Mouse (Mus musculus) stomach, embryonic 15.5 days (tissue): ENCODE measurements around the gene Ly6g5b. TPM values are rescaled to one million over a fixed set of nuclear protein-coding genes. Genes with fewer than 3 reads are reported as not detected.

ENCODE experiments used
- ATAC-seq: fragments of 200-750 bp; cut with Nextera tagmentation; 2 replicates; pipeline ENCODE4 v1.8.0; 2017; ENCODE audit warnings: low read depth, moderate number of reproducible peaks, moderate TSS enrichment; ENCODE audit not compliant: insufficient read depth, low FRiP score
- H3K27ac ChIP-seq: fragments of 300-500 bp; sonication (generic); 2 replicates; pipeline ENCODE4 v1.5.1; 2015; ENCODE audit warnings: mild to moderate bottlenecking, inconsistent platforms
- H3K27me3 ChIP-seq: fragments of 300-500 bp; sonication (generic); replicated peaks from 2 replicates; pipeline ENCODE4 v1.6.1; 2015; ENCODE audit warnings: inconsistent platforms
- H3K36me3 ChIP-seq: fragments of 300-500 bp; sonication (generic); 2 replicates; pipeline ENCODE4 v1.6.1; 2015; ENCODE audit warnings: inconsistent platforms
- H3K4me1 ChIP-seq: fragments of 300-500 bp; sonication (generic); 2 replicates; pipeline ENCODE4 v1.6.1; 2015; ENCODE audit warnings: inconsistent platforms
- H3K4me2 ChIP-seq: fragments of 300-500 bp; sonication (generic); 2 replicates; pipeline ENCODE4 v1.6.1; 2015; ENCODE audit warnings: mild to moderate bottlenecking, inconsistent platforms
- H3K4me3 ChIP-seq: fragments of 300-500 bp; sonication (generic); replicated peaks from 2 replicates; pipeline ENCODE4 v1.5.1; 2015; ENCODE audit warnings: inconsistent platforms
- H3K9ac ChIP-seq: fragments of 300-500 bp; sonication (generic); 2 replicates; pipeline ENCODE4 v1.6.1; 2015; ENCODE audit warnings: inconsistent platforms
- H3K9me3 ChIP-seq: fragments of 300-500 bp; sonication (generic); 2 replicates; pipeline ENCODE4 v1.6.1; 2016; ENCODE audit warnings: inconsistent platforms
- WGBS: fragments of 180-500 bp; shearing (Covaris S2); methylation state at CpG from one replicate; pipeline ENCODE4 v1.1.7; 2015; 5-methylcytosine and 5-hydroxymethylcytosine counted together
- polyA plus RNA-seq: library from polyadenylated mRNA; unstranded; fragments of >200 nt; fragmentation: Nextera tagmentation; extraction: Ambion mirVana; gene quantifications from 2 replicates; pipeline ENCODE4 v1.2.1, GENCODE M21; 2015

The Ly6g5b gene
- polyA plus RNA-seq, 1 experiment from 2014 or later: 0.69 TPM

- Histone ChIP-seq H3K36me3 (peaks cover 50% of the 10 kb centered on the region), H3K27ac (no peak overlapping the region), H3K27me3 (no peaks in the 10 kb centered on the region), H3K9me3 (no peaks in the 10 kb centered on the region), H3K4me1 (peaks cover 1% of the 10 kb centered on the region; the same call in 1 of the 2 replicates), H3K9ac (no peak overlapping the region), H3K4me2 (no peak overlapping the region), H3K4me3 (no peak overlapping the region)
- WGBS: 87% methylated on average over 11 of the region's 11 CpGs
- ATAC-seq: no peak
These were observed 14.1 kb downstream of the Ly6g5b start for GRCm38 (mm10) chr17:35101161-35101560.

GRCm38 (mm10) chr17:35100196-35100765, 14.9 kb downstream of the Ly6g5b start:
- no peaks in the 10 kb centered on the region for H3K27me3 ChIP-seq
- no peak overlapping the region for H3K27ac ChIP-seq
- H3K4me3 ChIP-seq: no peak overlapping the region
- no peaks in the 10 kb centered on the region for H3K9me3 ChIP-seq
- WGBS: 62% methylated on average over 10 of the region's 10 CpGs
- no peaks in the 10 kb centered on the region for H3K4me1 ChIP-seq
- H3K36me3 ChIP-seq: peaks cover 56% of the 10 kb centered on the region
- H3K9ac ChIP-seq: no peak overlapping the region
- ATAC-seq: no peak
- no peak overlapping the region for H3K4me2 ChIP-seq

- Histone ChIP-seq H3K36me3 (peaks cover 70% of the 10 kb centered on the region), H3K9ac (no peak overlapping the region), H3K9me3 (no peaks in the 10 kb centered on the region), H3K4me1 (no peaks in the 10 kb centered on the region), H3K27ac (no peak overlapping the region), H3K4me3 (no peak overlapping the region), H3K4me2 (no peak overlapping the region), H3K27me3 (no peaks in the 10 kb centered on the region)
- no peak for ATAC-seq
- whole genome bisulfite sequencing: 88% methylated on average over 12 of the region's 12 CpGs
These were observed 18.0 kb downstream of the Ly6g5b start for GRCm38 (mm10) chr17:35097164-35097655.

- Histone ChIP-seq H3K27ac (no peak overlapping the region), H3K4me1 (no peaks in the 10 kb centered on the region), H3K9ac (no peak overlapping the region), H3K4me3 (no peak overlapping the region), H3K4me2 (no peak overlapping the region), H3K36me3 (peaks cover 68% of the 10 kb centered on the region), H3K27me3 (no peaks in the 10 kb centered on the region), H3K9me3 (no peaks in the 10 kb centered on the region)
- WGBS: 84% methylated on average over 12 of the region's 12 CpGs
- ATAC-seq: no peak
These were observed 18.6 kb downstream of the Ly6g5b start for GRCm38 (mm10) chr17:35096597-35096996.

DNA sequence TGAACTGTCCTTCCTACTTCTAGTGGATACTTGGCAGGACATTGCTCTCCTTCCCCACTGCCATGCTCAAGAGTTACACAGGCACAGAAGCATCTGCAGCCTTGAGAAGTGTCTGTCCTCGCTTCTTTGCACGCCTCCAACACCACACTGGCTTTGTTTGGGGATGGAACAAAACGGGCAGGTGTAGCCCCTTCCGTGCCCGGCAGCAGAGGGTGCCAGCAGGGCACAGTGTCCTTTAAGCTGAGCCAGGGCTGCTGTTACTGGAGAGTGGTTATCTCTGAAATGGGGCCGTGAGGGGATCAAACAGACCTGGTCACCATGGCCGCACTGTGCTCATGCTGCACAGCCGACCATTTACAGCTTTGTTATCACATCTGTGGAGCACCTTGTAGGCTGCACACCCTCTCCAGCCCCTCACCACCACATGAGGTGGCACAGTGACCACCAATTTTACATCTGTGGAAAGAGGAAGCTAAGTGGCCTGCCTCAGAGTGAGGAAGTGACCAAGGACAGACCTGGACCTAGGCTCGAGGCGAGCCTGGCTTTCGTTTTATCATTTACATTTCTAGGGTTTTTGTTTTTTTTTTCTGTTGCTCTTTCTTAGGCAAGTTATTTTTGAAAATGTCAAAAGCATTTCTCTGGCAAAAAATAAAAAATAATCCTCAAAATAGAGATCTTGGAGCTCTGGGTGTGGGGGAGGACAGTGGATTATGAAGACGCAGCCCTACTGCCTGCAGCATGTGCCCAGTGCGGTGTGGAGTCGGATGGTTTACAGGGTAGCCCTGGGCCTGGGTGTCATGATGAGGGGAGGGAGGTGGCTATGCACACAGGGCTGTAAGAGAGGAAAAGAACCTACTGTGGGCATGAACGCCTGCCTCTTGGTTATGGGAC, 20.5 kb downstream of the Ly6g5b start:
- H3K27ac ChIP-seq: no peak overlapping the region
- H3K4me1 ChIP-seq: peaks cover 9% of the 10 kb centered on the region
- no peak overlapping the region for H3K9ac ChIP-seq
- no peak overlapping the region for H3K4me2 ChIP-seq
- H3K4me3 ChIP-seq: no peak overlapping the region
- ATAC-seq: no peak
- no peaks in the 10 kb centered on the region for H3K27me3 ChIP-seq
- H3K36me3 ChIP-seq: peaks cover 54% of the 10 kb centered on the region
- WGBS: 88% methylated on average over 15 of the region's 15 CpGs
- no peaks in the 10 kb centered on the region for H3K9me3 ChIP-seq

- 91% methylated on average over 14 of the region's 14 CpGs for WGBS
- Histone ChIP-seq H3K4me2 (no peak overlapping the region), H3K9ac (no peak overlapping the region), H3K9me3 (no peaks in the 10 kb centered on the region), H3K4me3 (no peak overlapping the region), H3K36me3 (peaks cover 46% of the 10 kb centered on the region), H3K4me1 (peaks cover 9% of the 10 kb centered on the region), H3K27ac (no peak overlapping the region), H3K27me3 (no peaks in the 10 kb centered on the region)
- no peak for ATAC-seq
These were observed 22.6 kb downstream of the Ly6g5b start for GRCm38 (mm10) chr17:35092403-35093198.

DNA sequence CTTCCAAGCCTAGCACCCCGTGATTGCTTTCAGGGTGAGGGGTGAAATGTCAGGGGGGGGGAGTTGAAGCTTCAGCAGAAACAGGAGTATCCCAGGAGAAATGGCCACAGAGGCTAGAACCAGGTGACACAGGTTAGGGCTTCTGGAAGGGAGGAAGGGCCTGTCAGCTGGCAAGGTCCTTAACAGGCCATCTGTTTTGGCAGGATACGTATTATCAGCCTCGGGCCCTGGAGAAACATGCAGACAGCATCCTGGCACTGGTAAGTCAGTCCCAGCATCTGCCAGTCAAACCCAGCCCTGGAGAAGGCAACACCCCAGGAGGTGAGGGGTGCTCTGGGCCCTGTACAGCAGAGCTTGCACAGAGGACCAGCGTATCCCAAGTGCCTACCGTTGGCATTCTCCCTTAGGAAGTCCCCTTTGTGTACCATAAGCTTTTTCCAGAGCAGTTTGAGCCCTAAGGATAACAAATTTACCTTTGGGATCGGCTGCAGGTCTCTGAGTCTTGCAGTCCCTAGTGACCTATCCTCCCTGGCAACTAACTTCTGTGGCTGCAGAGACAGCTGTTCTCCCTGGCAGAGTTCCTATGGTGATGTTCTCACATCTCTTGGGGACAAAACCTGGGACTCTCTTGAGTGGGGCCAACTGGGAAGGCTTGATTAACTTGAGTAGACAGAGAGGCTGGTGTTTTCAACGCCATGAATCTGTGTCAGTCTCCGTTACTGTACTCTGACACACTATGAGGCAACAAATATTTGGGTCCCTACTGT, 24.9 kb downstream of the Ly6g5b start:
- Histone ChIP-seq H3K36me3 (peaks cover 28% of the 10 kb centered on the region), H3K4me2 (peak overlapping the region; percentile 60), H3K27me3 (no peaks in the 10 kb centered on the region), H3K27ac (0 out of 2 replicates have a peak overlapping the region, but pooled peaks have one; percentile 97), H3K4me3 (peak overlapping the region; percentile 70), H3K4me1 (peaks cover 9% of the 10 kb centered on the region), H3K9ac (peak overlapping the region; percentile 80), H3K9me3 (no peaks in the 10 kb centered on the region)
- ATAC-seq: peak; percentile 8; the same call in 1 of the 2 replicates
- 60% methylated on average over 8 of the region's 8 CpGs for WGBS

DNA sequence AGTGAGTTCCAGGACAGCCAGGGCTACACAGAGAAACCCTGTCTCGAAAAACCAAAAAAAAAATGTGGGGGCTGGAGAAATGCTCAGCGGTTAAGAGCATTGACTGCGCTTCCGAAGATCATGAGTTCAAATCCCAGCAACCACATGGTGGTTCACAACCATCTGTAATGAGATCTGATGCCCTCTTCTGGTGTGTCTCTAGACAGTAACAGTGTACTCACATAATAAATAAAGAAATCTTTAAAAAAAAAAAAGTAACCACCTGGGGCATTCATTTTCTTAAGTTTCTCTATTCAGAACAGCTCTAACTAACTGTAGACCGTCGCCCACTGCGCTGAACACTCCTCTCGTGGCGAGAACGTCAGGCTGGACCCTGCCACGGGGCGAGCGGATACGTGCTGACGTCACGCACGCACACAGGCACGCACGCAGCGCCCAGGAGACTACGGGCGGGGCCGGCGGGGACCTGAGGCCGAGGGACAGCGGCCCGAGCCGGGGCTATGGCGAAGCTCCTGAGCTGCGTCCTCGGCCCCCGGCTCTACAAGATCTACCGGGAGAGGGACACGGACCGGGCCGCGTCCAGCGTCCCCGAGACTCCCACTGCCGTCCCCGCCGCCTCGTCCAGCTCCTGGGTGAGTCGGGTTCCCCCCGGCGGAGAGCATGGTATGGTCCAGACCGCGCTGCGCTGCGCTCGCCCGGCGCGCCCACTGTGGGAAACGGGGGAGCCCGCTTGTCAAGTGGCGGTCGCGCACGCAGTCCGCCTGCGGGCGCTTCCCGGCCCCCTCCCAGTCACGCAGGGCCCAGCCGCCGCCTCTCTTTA, 26.2 kb downstream of the Ly6g5b start, which contains the start of gene Abhd16a:
Gene Abhd16a (plus strand): TSS at position 439 of the 820 bp plus-strand sequence.
- Histone ChIP-seq H3K36me3 (peaks cover 19% of the 10 kb centered on the region), H3K9me3 (no peaks in the 10 kb centered on the region), H3K4me3 (peak within 1 kb of the TSS; percentile 70), H3K4me2 (peak within 1 kb of the TSS; percentile 60), H3K27me3 (no peaks in the 10 kb centered on the region), H3K9ac (peak within 1 kb of the TSS; percentile 80), H3K27ac (peak within 1 kb of the TSS; percentile 97), H3K4me1 (peaks cover 9% of the 10 kb centered on the region)
- ATAC-seq: peak; percentile 95
- 3% methylated on average over 67 of the region's 67 CpGs for WGBS

DNA sequence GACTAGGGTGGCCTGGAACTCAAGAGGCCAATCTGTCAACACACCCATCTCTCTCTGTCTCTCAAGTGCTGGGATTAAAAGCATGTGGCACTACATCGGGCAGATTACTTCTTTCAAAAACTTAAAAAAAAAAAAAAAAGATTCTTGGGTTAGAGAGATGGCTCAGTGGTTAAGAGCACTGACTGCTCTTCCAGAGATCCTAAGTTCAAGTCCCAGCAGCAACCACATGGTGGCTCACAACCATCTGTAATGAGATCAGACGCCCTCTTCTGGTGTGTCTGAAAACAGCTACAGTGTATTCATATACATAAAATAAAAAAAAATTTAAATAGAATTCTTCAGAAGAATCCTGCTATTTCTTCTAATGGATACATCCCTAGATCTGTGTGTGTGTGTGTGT, 27.1 kb downstream of the Ly6g5b start:
- H3K9ac ChIP-seq: no peak overlapping the region
- peaks cover 17% of the 10 kb centered on the region for H3K36me3 ChIP-seq
- no peak overlapping the region for H3K27ac ChIP-seq
- H3K4me3 ChIP-seq: no peak overlapping the region
- H3K9me3 ChIP-seq: no peaks in the 10 kb centered on the region
- no peaks in the 10 kb centered on the region for H3K27me3 ChIP-seq
- ATAC-seq: no peak
- H3K4me2 ChIP-seq: no peak overlapping the region
- 50% methylated on average over 2 of the region's 2 CpGs for WGBS
- H3K4me1 ChIP-seq: peaks cover 9% of the 10 kb centered on the region

DNA sequence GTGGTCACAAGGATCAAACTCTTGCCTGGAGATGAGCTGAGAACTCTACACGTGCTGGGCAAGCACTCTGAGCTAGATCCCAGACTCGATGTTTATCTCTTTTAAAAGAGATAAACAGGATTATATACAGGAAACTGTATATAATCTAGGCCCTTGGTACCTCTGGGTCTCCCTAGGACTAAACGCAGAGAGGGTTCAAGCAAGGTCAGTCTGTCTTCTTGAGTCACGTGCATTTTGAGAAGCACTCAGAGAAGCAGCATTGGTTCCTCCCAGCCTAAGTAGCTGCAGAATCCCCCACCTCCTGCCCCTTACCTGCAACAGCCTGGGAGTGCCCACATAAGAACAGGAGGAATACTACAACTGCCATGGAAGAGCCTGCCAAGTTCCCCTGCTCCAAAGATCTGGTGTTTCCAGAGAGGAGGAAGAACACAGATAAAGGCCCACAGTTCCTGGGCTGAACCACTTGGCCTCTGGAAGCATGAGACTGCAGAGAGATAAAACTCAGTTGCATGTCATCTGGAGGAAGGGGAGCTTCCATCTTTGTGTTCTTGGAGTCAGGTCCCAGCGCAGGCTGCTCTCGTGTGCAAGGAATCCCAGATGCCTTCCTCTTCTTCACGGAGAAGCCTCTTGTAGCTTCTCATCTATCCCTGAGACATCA, 29.9 kb downstream of the Ly6g5b start, which contains the start of gene Ly6g6f:
Gene Ly6g6f (minus strand): TSS at position 403 of the 658 bp plus-strand sequence.
- no peak within 1 kb of the TSS for H3K9ac ChIP-seq
- no peaks in the 10 kb centered on the region for H3K36me3 ChIP-seq
- H3K9me3 ChIP-seq: no peaks in the 10 kb centered on the region
- H3K4me2 ChIP-seq: no peak within 1 kb of the TSS
- peaks cover 5% of the 10 kb centered on the region for H3K4me1 ChIP-seq
- ATAC-seq: no peak
- no peak within 1 kb of the TSS for H3K27ac ChIP-seq
- 56% methylated on average over 7 of the region's 7 CpGs for WGBS
- H3K4me3 ChIP-seq: no peak within 1 kb of the TSS
- no peaks in the 10 kb centered on the region for H3K27me3 ChIP-seq
